Mouse (Mus musculus): ENCODE results near the gene Snx1. TPM values are rescaled to one million over a fixed set of nuclear protein-coding genes. Genes with fewer than 3 reads are reported as not detected.

The Snx1 gene
- 38.3 and 43.3 TPM in 2 replicates for polyA plus RNA-seq (2012; rRNA removed)

DNA sequence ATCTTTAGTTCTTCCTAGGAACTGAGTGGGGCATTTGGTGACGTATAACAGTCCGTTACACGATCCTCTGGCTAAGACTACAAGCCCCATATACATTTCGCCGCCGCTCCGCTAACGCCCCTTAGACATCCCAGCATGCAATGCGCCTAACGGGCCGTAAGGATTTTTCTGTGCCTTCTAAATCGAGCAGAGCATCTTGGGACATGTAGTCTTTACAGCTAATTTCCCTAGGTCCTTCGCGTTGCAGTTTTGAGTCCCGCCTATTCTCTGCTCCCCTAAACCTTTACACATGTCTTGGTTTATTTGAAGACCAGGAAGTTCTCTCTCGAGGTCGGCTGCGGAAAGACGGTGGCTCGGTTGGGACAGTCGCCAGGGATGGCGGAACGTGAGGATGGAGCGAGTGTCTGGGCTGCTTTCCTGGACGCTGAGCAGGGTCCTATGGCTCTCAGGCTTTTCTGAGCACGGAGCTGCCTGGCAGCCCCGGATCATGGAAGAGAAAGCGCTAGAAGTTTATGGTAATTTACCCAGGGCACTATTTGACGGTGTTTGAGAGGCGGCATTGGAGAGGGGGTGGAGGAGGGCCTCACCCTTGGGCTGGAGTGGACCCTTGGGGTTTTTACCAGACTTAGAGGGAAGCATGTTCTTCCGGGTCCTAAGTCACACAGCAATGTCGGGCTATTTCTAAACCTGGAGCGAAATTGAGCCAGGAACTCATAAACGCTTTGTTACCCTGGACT, at the start of gene Snx1, which contains the start of gene Ciao2a:
Gene Snx1, minus strand, starts transcription at position 132 of the 737 bp plus-strand sequence.
Gene Ciao2a, plus strand, starts transcription at position 156 of the 737 bp plus-strand sequence.

DNA sequence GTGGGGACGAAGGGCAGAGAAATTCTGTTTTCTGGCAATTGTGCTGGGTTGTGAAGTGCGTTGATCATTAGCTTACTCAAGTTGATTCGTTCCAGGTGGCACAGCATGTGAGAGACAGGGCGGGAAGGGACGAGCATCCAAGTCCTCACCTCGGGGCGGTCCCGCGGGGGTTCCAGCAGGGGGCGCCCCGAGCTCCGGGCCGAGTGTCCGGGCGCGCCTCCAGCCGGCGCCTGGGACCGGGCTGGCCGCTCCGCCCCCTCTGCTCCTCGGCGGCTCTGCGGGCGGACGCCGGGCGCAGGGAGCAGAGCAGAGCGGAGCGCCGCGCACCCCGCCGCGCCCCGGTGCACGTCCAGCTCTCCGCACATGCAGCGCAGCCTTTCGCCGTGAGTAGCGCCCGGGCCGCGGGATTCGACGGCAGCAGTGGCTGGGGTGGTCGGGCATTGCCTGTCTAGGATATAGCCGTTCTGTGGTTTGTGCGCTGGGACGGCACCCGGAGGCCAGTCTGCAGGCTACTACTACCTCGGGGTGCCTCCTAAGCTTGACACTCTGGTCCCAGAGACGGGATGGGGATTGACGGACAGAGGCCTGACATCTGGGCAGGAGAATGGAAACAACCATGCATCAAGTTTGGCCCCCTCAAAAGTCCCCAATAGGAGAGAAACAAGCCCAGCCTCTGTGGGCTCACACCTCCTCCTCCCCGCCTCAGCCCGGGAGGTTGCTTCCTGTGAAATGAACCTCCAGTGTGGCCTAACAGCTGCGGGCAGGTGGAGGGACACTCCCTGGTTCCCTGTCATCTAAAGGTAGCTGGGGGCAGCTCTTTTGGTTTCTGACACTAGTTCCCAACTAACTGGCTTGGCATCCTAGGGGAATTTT, 31.8 kb upstream of the Snx1 start, which contains the start of gene Dapk2:
Gene Dapk2, plus strand, starts transcription at position 266 of the 873 bp plus-strand sequence.

DNA sequence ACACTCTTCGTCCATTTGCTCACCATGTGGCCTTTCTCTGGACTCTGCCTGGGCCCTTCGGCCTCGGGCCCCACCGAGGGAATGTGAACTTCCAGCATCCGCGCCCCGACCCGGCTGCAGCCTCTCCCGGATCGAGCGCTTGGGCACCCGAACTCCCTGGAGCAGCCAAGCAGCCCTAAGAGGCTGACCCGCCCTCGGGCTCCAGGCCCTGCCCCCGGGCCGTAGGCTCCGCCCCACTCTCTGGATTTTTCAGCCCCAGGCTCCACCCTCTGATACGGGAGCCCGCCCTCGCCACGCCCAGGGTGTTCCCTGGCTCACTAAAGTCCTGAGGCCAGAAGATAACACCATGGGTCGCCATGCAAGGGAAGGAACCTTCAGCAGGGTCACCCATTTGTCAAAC, 56.8 kb downstream of the Snx1 start, which contains the start of gene Snx22:
Gene Snx22, minus strand, starts transcription at position 137 of the 400 bp plus-strand sequence.

DNA sequence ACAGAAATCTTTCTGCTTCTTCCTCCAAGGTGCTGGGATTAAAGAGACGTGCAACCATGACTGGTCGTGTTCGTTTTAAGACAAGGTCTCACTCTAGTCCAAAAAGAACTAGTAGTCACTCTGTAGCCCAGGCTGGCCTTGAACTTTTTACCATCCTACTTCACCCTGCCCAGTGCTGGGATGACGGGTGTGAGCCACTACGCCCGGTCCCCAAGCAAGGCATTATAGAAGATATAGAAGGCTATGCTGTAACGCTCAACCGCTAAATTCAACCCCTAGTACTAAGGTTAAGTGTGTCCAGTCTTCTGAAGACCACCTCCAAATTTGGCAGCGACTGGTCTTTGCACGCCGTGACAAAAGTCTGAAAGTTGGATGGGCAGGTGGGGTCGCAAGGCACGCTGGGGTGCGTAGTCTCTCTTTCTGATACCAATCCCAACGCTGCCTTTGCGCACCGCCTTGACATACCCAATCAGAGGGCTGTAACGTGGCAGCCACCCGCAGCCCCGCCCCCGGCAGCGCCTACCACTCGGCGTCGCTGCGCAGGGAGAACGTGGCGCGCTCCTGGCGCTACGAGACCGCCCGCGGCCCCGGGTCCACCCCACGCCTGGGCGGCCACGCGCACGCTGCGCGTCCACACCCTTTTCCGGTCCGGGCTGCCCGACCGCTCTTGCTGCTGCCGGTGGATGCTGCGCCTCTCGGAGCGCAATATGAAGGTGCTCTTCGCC, 66.6 kb downstream of the Snx1 start, which contains the start of gene Ppib:
Gene Ppib, plus strand, starts transcription at position 640 of the 725 bp plus-strand sequence.

Other genes starting within 250 kb of the Snx1 start
- gene Pclaf, start 236.3 kb downstream of the Snx1 start, polyA plus RNA-seq (2012; rRNA removed), result 0.62 and 2.9 TPM in 2 replicates
- 6.7 and 8.8 TPM in 2 replicates for gene Trip4, start 217.8 kb downstream of the Snx1 start, polyA plus RNA-seq (2012; rRNA removed)
- gene Csnk1g1, start 217.7 kb downstream of the Snx1 start, polyA plus RNA-seq (2012; rRNA removed), result 4.9 and 5.1 TPM in 2 replicates
- 235 and 276 TPM in 2 replicates for gene Ppib, start 66.4 kb downstream of the Snx1 start, polyA plus RNA-seq (2012; rRNA removed)
- 1.5 and 2.3 TPM in 2 replicates for gene Snx22, start 56.9 kb downstream of the Snx1 start, polyA plus RNA-seq (2012; rRNA removed)
- gene Ciao2a, start within 50 bp of the Snx1 start, polyA plus RNA-seq (2012; rRNA removed), result 5.2 and 6.6 TPM in 2 replicates
- 2.1 and 2.8 TPM in 2 replicates for gene Dapk2, start 31.6 kb upstream of the Snx1 start, polyA plus RNA-seq (2012; rRNA removed)
- 11.7 and 12.8 TPM in 2 replicates for gene Herc1, start 223.9 kb upstream of the Snx1 start, polyA plus RNA-seq (2012; rRNA removed)